Mouse (Mus musculus): Measurements from ENCODE around the gene Ebi3. TPM values are rescaled to one million over a fixed set of nuclear protein-coding genes. Genes with fewer than 3 reads are reported as not detected.

Ebi3 gene
- polyA plus RNA-seq, 1 experiment from 2014 or later, result not detected

GRCm38 (mm10) chr17:56005415-56006061, 53.1 kb downstream of the Ebi3 start, which contains the start of the genes Stap2 and Mpnd:
Gene Stap2 (minus strand): TSS chr17:56005584.
Gene Mpnd (plus strand): TSS chr17:56005711.
- Histone ChIP-seq H3K9me3 (replicated peaks) (no peaks in the 10 kb centered on the region), H3K27ac (ENCODE audit: poor library complexity, severe bottlenecking) (no peak within 1 kb of the TSS), H3K4me3 (peak within 1 kb of the TSS; percentile 32), H3K4me2 (peak within 1 kb of the TSS; percentile 52), H3K36me3 (0 out of 2 replicates have a peak, but pooled peaks cover 2% of the 10 kb centered on the region), H3K27me3 (replicated peaks) (peaks cover 14% of the 10 kb centered on the region), H3K4me1 (replicated peaks) (peaks cover 29% of the 10 kb centered on the region), H3K9ac (peak within 1 kb of the TSS; percentile 8; the same call in 1 of the 2 replicates)
- no peak for ATAC-seq (ENCODE audit: insufficient number of reproducible peaks, low FRiP score)
- WGBS, result 24% methylated on average over 13 of the region's 13 CpGs

Other genes starting within 250 kb of the Ebi3 start
- gene Pot1b, start 240.0 kb upstream of the Ebi3 start, polyA plus RNA-seq (2016; fragmentation: Nextera tagmentation; extraction: Ambion mirVana), result 4.5 and 5.4 TPM in 2 replicates
- 0.10 TPM in 1 of 2 replicates, not detected in the other for gene Adgre4, start 202.7 kb upstream of the Ebi3 start, polyA plus RNA-seq (2016; fragmentation: Nextera tagmentation; extraction: Ambion mirVana)
- 6.3 and 7.4 TPM in 2 replicates for gene Zfp119a, start 73.7 kb upstream of the Ebi3 start, polyA plus RNA-seq (2016; fragmentation: Nextera tagmentation; extraction: Ambion mirVana)
- 7.3 and 8.0 TPM in 2 replicates for gene Zfp959, start 60.5 kb upstream of the Ebi3 start, polyA plus RNA-seq (2016; fragmentation: Nextera tagmentation; extraction: Ambion mirVana)
- 3.1 and 4.3 TPM in 2 replicates for gene Zfp119b, start 3.1 kb upstream of the Ebi3 start, polyA plus RNA-seq (2016; fragmentation: Nextera tagmentation; extraction: Ambion mirVana)
- 17.4 and 17.5 TPM in 2 replicates for gene Yju2, start 6.5 kb downstream of the Ebi3 start, polyA plus RNA-seq (2016; fragmentation: Nextera tagmentation; extraction: Ambion mirVana)
- 7.2 and 9.2 TPM in 2 replicates for gene Shd, start 17.8 kb downstream of the Ebi3 start, polyA plus RNA-seq (2016; fragmentation: Nextera tagmentation; extraction: Ambion mirVana)
- gene Fsd1, start 33.9 kb downstream of the Ebi3 start, polyA plus RNA-seq (2016; fragmentation: Nextera tagmentation; extraction: Ambion mirVana), result 5.2 and 5.6 TPM in 2 replicates
- 10.2 and 10.4 TPM in 2 replicates for gene Stap2, start 52.9 kb downstream of the Ebi3 start, polyA plus RNA-seq (2016; fragmentation: Nextera tagmentation; extraction: Ambion mirVana)
- 75.4 and 78.7 TPM in 2 replicates for gene Mpnd, start 53.1 kb downstream of the Ebi3 start, polyA plus RNA-seq (2016; fragmentation: Nextera tagmentation; extraction: Ambion mirVana)
- gene Sh3gl1, start 84.0 kb downstream of the Ebi3 start, polyA plus RNA-seq (2016; fragmentation: Nextera tagmentation; extraction: Ambion mirVana), result 93.2 and 96.6 TPM in 2 replicates
- 22.0 and 22.6 TPM in 2 replicates for gene Chaf1a, start 87.8 kb downstream of the Ebi3 start, polyA plus RNA-seq (2016; fragmentation: Nextera tagmentation; extraction: Ambion mirVana)
- gene Ubxn6, start 122.4 kb downstream of the Ebi3 start, polyA plus RNA-seq (2016; fragmentation: Nextera tagmentation; extraction: Ambion mirVana), result 35.5 and 39.8 TPM in 2 replicates
- 93.1 and 95.1 TPM in 2 replicates for gene Hdgfl2, start 127.0 kb downstream of the Ebi3 start, polyA plus RNA-seq (2016; fragmentation: Nextera tagmentation; extraction: Ambion mirVana)
- gene Plin4, start 157.2 kb downstream of the Ebi3 start, polyA plus RNA-seq (2016; fragmentation: Nextera tagmentation; extraction: Ambion mirVana), result 0.05 and 0.12 TPM in 2 replicates
- gene Plin5, start 165.0 kb downstream of the Ebi3 start, polyA plus RNA-seq (2016; fragmentation: Nextera tagmentation; extraction: Ambion mirVana), result 0.09 and 0.17 TPM in 2 replicates
- 0.18 TPM in 1 of 2 replicates, not detected in the other for gene Lrg1, start 169.4 kb downstream of the Ebi3 start, polyA plus RNA-seq (2016; fragmentation: Nextera tagmentation; extraction: Ambion mirVana)
- gene Sema6b, start 187.7 kb downstream of the Ebi3 start, polyA plus RNA-seq (2016; fragmentation: Nextera tagmentation; extraction: Ambion mirVana), result 0.44 and 0.57 TPM in 2 replicates
- 4.8 and 5.0 TPM in 2 replicates for gene Tnfaip8l1, start 209.8 kb downstream of the Ebi3 start, polyA plus RNA-seq (2016; fragmentation: Nextera tagmentation; extraction: Ambion mirVana)
- 72.9 and 73.2 TPM in 2 replicates for gene Mydgf, start 231.3 kb downstream of the Ebi3 start, polyA plus RNA-seq (2016; fragmentation: Nextera tagmentation; extraction: Ambion mirVana)